Mouse (Mus musculus) ES-Bruce4 (cell line): ENCODE measurements around the gene Baiap2l1.

Experiments used
- CTCF ChIP-seq: IDR thresholded peaks from one replicate; pipeline ENCODE4 v1.8.1; 2011; ENCODE audit warnings: low read depth, low read length
- POLR2A ChIP-seq: IDR thresholded peaks from one replicate; pipeline ENCODE4 v1.8.1; 2011; ENCODE audit warnings: low read length; ENCODE audit not compliant: insufficient read depth

DNA sequence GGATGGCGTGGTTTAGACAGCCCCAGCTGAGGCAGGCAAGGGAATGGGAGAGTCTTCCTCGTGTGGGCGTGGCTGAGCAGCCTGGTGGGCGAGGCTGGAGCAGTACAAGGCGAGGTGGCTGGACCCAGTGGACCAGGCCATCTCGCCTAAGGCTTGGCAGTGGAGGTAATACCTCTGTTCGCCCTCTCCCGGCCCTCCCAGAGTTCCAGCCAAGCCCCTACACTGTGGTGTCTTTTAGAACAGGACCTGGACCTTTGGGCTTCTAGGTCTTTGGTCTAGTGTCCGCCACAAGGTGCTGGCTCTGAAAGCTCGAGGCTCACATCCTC is 643 bp upstream of the Baiap2l1 start:
- no peak for TF ChIP-seq CTCF
- no peak for TF ChIP-seq POLR2A
